In the genomic region with DNA sequence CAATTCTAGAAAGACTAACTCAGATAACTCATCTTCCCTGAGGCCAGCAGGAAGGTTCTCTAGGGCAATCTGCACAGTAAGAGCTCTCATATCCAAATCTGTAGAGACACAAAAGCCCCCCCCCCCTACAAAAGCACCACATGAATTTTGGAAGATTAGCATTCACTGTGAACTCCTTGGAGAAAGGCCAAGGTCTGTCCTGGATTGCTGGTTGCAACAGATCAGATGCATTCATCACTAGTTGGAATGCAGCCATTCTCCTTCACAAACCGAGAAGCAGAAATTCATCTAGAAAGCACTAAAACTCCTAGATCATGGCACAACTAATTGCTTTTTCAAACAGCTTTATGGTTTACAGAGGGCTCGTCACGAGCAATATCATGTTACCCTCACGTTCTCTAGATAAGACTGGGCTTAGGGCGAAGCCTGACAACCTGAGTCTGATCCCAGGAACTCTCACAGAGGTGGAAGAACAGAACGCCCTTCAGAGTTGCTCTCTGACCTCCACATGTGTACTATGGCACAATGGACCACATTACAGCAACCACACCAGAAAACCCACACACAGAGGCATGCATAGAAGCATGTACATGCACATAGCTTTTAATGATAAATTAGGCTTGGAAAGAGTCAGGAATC, we compare ENCODE assay signal across 8 mouse cellular contexts. TPM values are rescaled to one million over a fixed set of nuclear protein-coding genes. Genes with fewer than 3 reads are reported as not detected.
DNase-seq lines count a peak whose midpoint lies in the region; ATAC-seq and TF ChIP-seq lines count a peak whose summit lies in the region.

No protein-coding gene starts in this region.

- TF ChIP-seq CTCF in hindbrain, postnatal 0 days (IDR thresholded peaks at IDR 0.05; ENCODE audit: low read depth) = no peak

- no peak overlapping the region for H3K9ac ChIP-seq in hindbrain, postnatal 0 days (replicated peaks; ENCODE audit: low read length)

- no peak overlapping the region for H3K4me3 ChIP-seq in hindbrain, postnatal 0 days (ENCODE audit: low read length)

- 26% methylated on average over 6 of the region's 6 CpGs for WGBS in hindbrain, postnatal 0 days

- H3K27me3 ChIP-seq in hindbrain, postnatal 0 days (ENCODE audit: insufficient read depth, low read length) = no peaks in the 10 kb centered on the region

- DNase-seq in left cerebral cortex, postnatal 4 days = peak; percentile 31
- DNase-seq in left cerebral cortex, adult 11 months (ENCODE audit: low spot score) = no peak
- DNase-seq in adipocyte (ENCODE audit: low spot score) = peak; percentile 93
- DNase-seq in cerebellum, adult 9-10 months = peak; percentile 73
- peak; percentile 81 for DNase-seq in hindbrain, postnatal 0 days (ENCODE audit: low spot score)
- no peak for DNase-seq in testis, postnatal 14 days (ENCODE audit: low spot score)
- DNase-seq in thymus, postnatal 4 days = no peak
- no peak for DNase-seq in layer of hippocampus, adult 9-10 months (ENCODE audit: low spot score)

- no peak overlapping the region for H3K4me2 ChIP-seq in hindbrain, postnatal 0 days (ENCODE audit: low read depth, low read length)

- intact Hi-C loops in left cerebral cortex, postnatal 4 days (cut with DNase I) = no loop called here

- H3K36me3 ChIP-seq in hindbrain, postnatal 0 days (ENCODE audit: insufficient read depth, low read length) = no peaks in the 10 kb centered on the region

- ATAC-seq in hindbrain, postnatal 0 days = peak; percentile 40; the same call in 1 of the 2 replicates

- H3K9me3 ChIP-seq in hindbrain, postnatal 0 days (ENCODE audit: low read length) = no peaks in the 10 kb centered on the region

- no peaks in the 10 kb centered on the region; the same call in 1 of the 2 replicates for H3K4me1 ChIP-seq in hindbrain, postnatal 0 days (ENCODE audit: insufficient read depth, low read length)

- H3K27ac ChIP-seq in hindbrain, postnatal 0 days = no peak overlapping the region

RNA-seq across cellular contexts. Expression of a gene that starts 17.3 kb away (rescaled TPM):
- 10 to 100 TPM; 37.3 to 40.9 TPM for total RNA-seq in left cerebral cortex, postnatal 4 days (2021)
- total RNA-seq in hindbrain, postnatal 0 days (2014; rRNA removed) = 29.3 and 32.4 TPM in 2 replicates
- polyA plus RNA-seq in hindbrain, postnatal 0 days (2015; fragmentation: Nextera tagmentation; extraction: Ambion mirVana) = 3.6 and 5.1 TPM in 2 replicates

Comparison
In these comparisons a context has a peak if more than half of its experiments do, and no peak if none do; other contexts are left out.
1. DNase-seq: peak in left cerebral cortex, postnatal 4 days (single experiment), adipocyte (single experiment), cerebellum, adult 9-10 months (single experiment) and hindbrain, postnatal 0 days (single experiment); none in left cerebral cortex, adult 11 months (single experiment), testis, postnatal 14 days (single experiment), thymus, postnatal 4 days (single experiment) and layer of hippocampus, adult 9-10 months (single experiment).